Comparison of ENCODE assay signal across 15 mouse cellular contexts in the genomic region with DNA sequence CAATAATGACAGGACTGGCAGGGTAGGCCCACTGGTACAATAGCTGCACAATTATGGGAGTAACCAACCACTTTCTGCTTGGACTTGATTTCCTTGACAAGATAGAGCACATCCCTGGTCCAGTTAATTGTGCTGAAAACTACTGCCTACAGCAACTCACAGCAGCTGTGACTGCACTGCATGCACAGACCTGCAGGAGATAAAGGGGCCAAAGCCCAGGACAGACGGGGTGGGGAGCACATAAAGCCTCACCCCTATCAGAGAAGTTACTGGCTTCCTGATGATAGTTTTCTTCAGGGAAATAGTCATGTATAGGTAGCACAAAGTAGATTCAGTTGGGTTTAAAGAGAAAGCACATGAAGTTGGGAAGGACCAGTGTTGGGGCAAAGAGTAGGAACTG.
"Had no signal": no experiment of that assay in that cellular context is flagged by ENCODE, and none has a peak within 500 bp of the region (broad histone marks: within the 10 kb centered on the region; RNA-seq: fewer than 3 reads in every experiment).

No protein-coding gene starts in this region.

- H3K9ac ChIP-seq: neural tube, embryonic 15.5 days; stomach, embryonic 15.5 days had no signal

- H3K4me3 ChIP-seq: neural tube, embryonic 15.5 days; stomach, embryonic 15.5 days had no signal

- H3K4me2 ChIP-seq: neural tube, embryonic 15.5 days; stomach, embryonic 15.5 days had no signal

- H3K4me1 ChIP-seq: neural tube, embryonic 15.5 days; stomach, embryonic 15.5 days had no signal

- H3K27me3 ChIP-seq: neural tube, embryonic 15.5 days; stomach, embryonic 15.5 days had no signal

- DNase-seq: retina, postnatal 1 day; right cerebral cortex, adult 18-20 months; right cerebral cortex, postnatal 14 days; right cerebral cortex, postnatal 25 days; right cerebral cortex, postnatal 4 days; spleen, adult 18-20 months; thymus, adult 18-20 months; thymus, adult 2 months; thymus, postnatal 14 days; thymus, postnatal 25 days; thymus, postnatal 36 days; thymus, postnatal 4 days had no signal

- H3K9me3 ChIP-seq: neural tube, embryonic 15.5 days; stomach, embryonic 15.5 days had no signal

- H3K27ac ChIP-seq: neural tube, embryonic 15.5 days; stomach, embryonic 15.5 days; stomach, postnatal 0 days had no signal
